17 mouse cellular contexts compared by ENCODE assay signal in the genomic region with DNA sequence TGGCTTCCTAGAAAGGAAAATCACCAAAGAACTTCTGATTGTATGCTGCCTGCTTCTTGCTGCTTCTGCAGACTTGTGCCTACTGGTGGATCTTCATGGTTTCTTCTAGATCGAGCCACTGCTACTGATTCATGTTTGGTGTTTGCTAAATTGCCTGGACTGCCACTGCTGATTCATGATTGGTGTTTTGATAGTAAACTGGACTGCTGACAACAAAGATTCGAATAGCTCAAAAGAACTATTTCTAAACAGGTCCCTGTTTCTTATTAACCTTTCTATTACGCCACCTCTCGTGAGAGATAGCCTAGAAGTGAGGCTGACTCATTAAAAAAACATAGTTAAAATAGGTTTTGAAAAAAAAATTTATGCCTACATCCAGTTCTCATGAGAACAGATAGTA. TPM values are rescaled to one million over a fixed set of nuclear protein-coding genes. Genes with fewer than 3 reads are reported as not detected.
"Had no signal": no experiment of that assay in that cellular context is flagged by ENCODE, and none has a peak within 500 bp of the region (broad histone marks: within the 10 kb centered on the region; RNA-seq: fewer than 3 reads in every experiment).

No protein-coding gene starts in this region.

- H3K9ac ChIP-seq: kidney, embryonic 15.5 days; liver, embryonic 13.5 days; lung, embryonic 14.5 days; midbrain, embryonic 12.5 days; midbrain, embryonic 15.5 days; neural tube, embryonic 12.5 days; neural tube, embryonic 15.5 days had no signal

- H3K36me3 ChIP-seq: kidney, embryonic 15.5 days; liver, embryonic 13.5 days; midbrain, embryonic 12.5 days; midbrain, embryonic 15.5 days; neural tube, embryonic 12.5 days; neural tube, embryonic 15.5 days had no signal

- H3K4me1 ChIP-seq: kidney, embryonic 15.5 days; liver, embryonic 13.5 days; midbrain, embryonic 12.5 days; midbrain, embryonic 15.5 days; neural tube, embryonic 12.5 days; neural tube, embryonic 15.5 days had no signal

- H3K27ac ChIP-seq: kidney, embryonic 15.5 days; liver, embryonic 13.5 days; macrophage; midbrain, embryonic 12.5 days; midbrain, embryonic 15.5 days; neural tube, embryonic 12.5 days; neural tube, embryonic 15.5 days had no signal

- DNase-seq: kidney, adult 8-10 months; kidney, postnatal 10 days; kidney, postnatal 36 days; layer of hippocampus, adult 9-11 months; liver, embryonic 13.5 days; lung, embryonic 14.5 days; right cerebral cortex, postnatal 25 days; thymus, adult 18-20 months; thymus, postnatal 14 days; thymus, postnatal 4 days had no signal

- H3K4me3 ChIP-seq: kidney, embryonic 15.5 days; liver, embryonic 13.5 days; midbrain, embryonic 12.5 days; midbrain, embryonic 15.5 days; neural tube, embryonic 12.5 days; neural tube, embryonic 15.5 days had no signal

- H3K27me3 ChIP-seq: kidney, embryonic 15.5 days; liver, embryonic 13.5 days; midbrain, embryonic 12.5 days; midbrain, embryonic 15.5 days; neural tube, embryonic 12.5 days; neural tube, embryonic 15.5 days had no signal

RNA-seq across cellular contexts. Expression of a gene that starts 46.0 kb away (rescaled TPM):
- total RNA-seq: layer of hippocampus, adult 18-20 months had no signal
- polyA plus RNA-seq: midbrain, embryonic 12.5 days had no signal
